14 mouse cellular contexts compared by ENCODE assay signal in the genomic region with DNA sequence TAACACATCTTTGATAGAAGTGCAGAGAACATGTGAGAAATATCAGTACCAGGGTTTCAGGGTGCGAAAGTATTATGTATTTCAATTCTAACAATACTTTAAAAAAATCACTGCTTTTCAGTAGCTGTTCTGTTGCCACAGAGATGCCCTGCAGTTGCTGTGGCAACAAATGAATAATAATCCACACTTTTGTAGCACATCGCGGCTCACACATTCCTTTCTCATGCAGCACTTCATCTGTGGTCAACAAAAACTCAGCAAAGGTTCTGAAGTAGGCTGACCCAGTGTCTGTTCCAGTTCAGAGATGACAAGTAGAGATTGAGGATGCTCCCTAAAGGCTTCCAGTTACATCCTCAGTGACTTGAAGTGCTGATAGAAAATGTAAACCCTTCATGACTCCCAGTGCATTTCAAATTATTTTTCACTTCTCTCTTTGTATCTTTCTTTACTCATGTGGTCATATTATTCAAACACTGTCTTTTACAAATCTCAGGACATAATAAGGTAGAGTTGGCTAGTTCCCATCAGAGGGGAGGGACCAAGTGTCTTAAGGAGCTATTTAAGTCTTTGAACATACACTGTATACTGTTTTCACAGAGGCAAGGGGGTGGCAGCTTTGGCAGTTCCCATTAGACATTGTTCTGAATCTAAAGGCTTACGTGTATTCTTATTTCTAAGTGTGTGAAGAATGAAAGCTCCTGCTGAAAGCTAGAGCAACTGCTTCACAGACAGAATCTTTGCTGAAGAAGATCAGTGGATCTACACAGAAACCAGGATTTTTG.
DNase-seq lines count a peak whose midpoint lies in the region; ATAC-seq and TF ChIP-seq lines count a peak whose summit lies in the region.
"Had no signal": no experiment of that assay in that cellular context is flagged by ENCODE, and none has a peak within 500 bp of the region (broad histone marks: within the 10 kb centered on the region; RNA-seq: fewer than 3 reads in every experiment).

No protein-coding gene starts in this region.

- TF ChIP-seq POLR2A in lung, adult 2 months (IDR thresholded peaks at IDR 0.05; ENCODE audit: borderline replicate concordance, extremely low read depth, low read depth, low read length), result no peak

- no peak overlapping the region for H3K9ac ChIP-seq in lung, embryonic 14.5 days
- no peak overlapping the region for H3K9ac ChIP-seq in forebrain, postnatal 0 days
- no peak overlapping the region for H3K9ac ChIP-seq in midbrain, embryonic 16.5 days (ENCODE audit: low read depth, low read length)
- H3K9ac ChIP-seq: heart, embryonic 12.5 days; hindbrain, embryonic 14.5 days had no signal

- H3K4me3 ChIP-seq in lung, embryonic 14.5 days (ENCODE audit: low read depth, low read length), result no peak overlapping the region
- H3K4me3 ChIP-seq in lung, adult 2 months (replicated peaks; ENCODE audit: extremely low read depth, low read depth, low read length), result no peak overlapping the region
- no peak overlapping the region for H3K4me3 ChIP-seq in forebrain, postnatal 0 days (ENCODE audit: low read depth, low read length)
- H3K4me3 ChIP-seq in midbrain, embryonic 16.5 days (ENCODE audit: low read depth, low read length), result no peak overlapping the region
- H3K4me3 ChIP-seq: heart, embryonic 12.5 days; left cerebral cortex, adult 2 months had no signal

- 51% methylated on average over 4 of the region's 4 CpGs for WGBS in lung, embryonic 14.5 days
- WGBS in lung, adult 2 months, result 57% methylated on average over 4 of the region's 4 CpGs
- WGBS in forebrain, postnatal 0 days, result 15% methylated on average over 4 of the region's 4 CpGs
- 13% methylated on average over 4 of the region's 4 CpGs for WGBS in midbrain, embryonic 16.5 days

- no peaks in the 10 kb centered on the region; the same call in 1 of the 2 replicates for H3K9me3 ChIP-seq in lung, embryonic 14.5 days (ENCODE audit: low read depth, low read length)
- no peaks in the 10 kb centered on the region for H3K9me3 ChIP-seq in forebrain, postnatal 0 days (ENCODE audit: low read length)
- no peaks in the 10 kb centered on the region for H3K9me3 ChIP-seq in midbrain, embryonic 16.5 days (replicated peaks; ENCODE audit: control insufficient read depth, low read length, poor library complexity, severe bottlenecking)
- H3K9me3 ChIP-seq: heart, embryonic 12.5 days had no signal

- H3K4me2 ChIP-seq in lung, embryonic 14.5 days, result no peak overlapping the region
- no peak overlapping the region for H3K4me2 ChIP-seq in forebrain, postnatal 0 days (ENCODE audit: low read depth)
- H3K4me2 ChIP-seq in midbrain, embryonic 16.5 days (ENCODE audit: low read length), result 0 out of 2 replicates have a peak overlapping the region, but pooled peaks have one; percentile 13
- H3K4me2 ChIP-seq: heart, embryonic 12.5 days; hindbrain, embryonic 14.5 days had no signal

- H3K4me1 ChIP-seq in lung, embryonic 14.5 days (ENCODE audit: insufficient read depth), result no peaks in the 10 kb centered on the region
- H3K4me1 ChIP-seq in lung, adult 2 months (ENCODE audit: control insufficient read depth, insufficient read depth, low read length), result no peaks in the 10 kb centered on the region
- H3K4me1 ChIP-seq in forebrain, postnatal 0 days (ENCODE audit: insufficient read depth), result 0 out of 2 replicates have a peak, but pooled peaks cover 3% of the 10 kb centered on the region
- peaks cover 10% of the 10 kb centered on the region for H3K4me1 ChIP-seq in midbrain, embryonic 16.5 days (ENCODE audit: control insufficient read depth, insufficient read depth, low read length)
- H3K4me1 ChIP-seq: heart, embryonic 12.5 days had no signal

- H3K27me3 ChIP-seq in lung, embryonic 14.5 days (ENCODE audit: insufficient read depth, low read length), result no peaks in the 10 kb centered on the region
- H3K27me3 ChIP-seq in forebrain, postnatal 0 days (ENCODE audit: insufficient read depth, low read length), result no peaks in the 10 kb centered on the region
- H3K27me3 ChIP-seq in midbrain, embryonic 16.5 days (ENCODE audit: control insufficient read depth, insufficient read depth, low read depth, low read length), result no peaks in the 10 kb centered on the region
- H3K27me3 ChIP-seq: heart, embryonic 12.5 days had no signal

- H3K27ac ChIP-seq in lung, embryonic 14.5 days (ENCODE audit: low read depth), result no peak overlapping the region
- H3K27ac ChIP-seq in forebrain, postnatal 0 days (ENCODE audit: low read depth, low read length), result peak overlapping the region; percentile 23; the same call in 1 of the 2 replicates
- H3K27ac ChIP-seq in midbrain, embryonic 16.5 days (ENCODE audit: low read length), result no peak overlapping the region
- H3K27ac ChIP-seq: hindbrain, embryonic 14.5 days; left cerebral cortex, adult 2 months; stomach, postnatal 0 days had no signal

- DNase-seq in lung, embryonic 14.5 days, result peak; percentile 32
- DNase-seq in lung, adult 2 months, result no peak
- peak; percentile 22 for DNase-seq in brain, embryonic 18.5 days (ENCODE audit: low read depth, low spot score)
- peak; percentile 47 for DNase-seq in forebrain, postnatal 0 days
- DNase-seq in heart, postnatal 14 days, result no peak
- DNase-seq in liver, result no peak
- DNase-seq: adrenal gland, postnatal 10 days; gastrocnemius, postnatal 25 days; lung, postnatal 14 days had no signal

- H3K36me3 ChIP-seq in lung, embryonic 14.5 days (ENCODE audit: insufficient read depth), result no peaks in the 10 kb centered on the region
- no peaks in the 10 kb centered on the region for H3K36me3 ChIP-seq in forebrain, postnatal 0 days (ENCODE audit: insufficient read depth)
- no peaks in the 10 kb centered on the region for H3K36me3 ChIP-seq in midbrain, embryonic 16.5 days (ENCODE audit: control insufficient read depth, insufficient read depth, low read length)
- H3K36me3 ChIP-seq: heart, embryonic 12.5 days had no signal

- intact Hi-C loops in heart, postnatal 14 days (cut with DNase I), result no loop called here

- no peak for TF ChIP-seq CTCF in lung, embryonic 14.5 days (IDR thresholded peaks at IDR 0.05; ENCODE audit: low read depth)
- TF ChIP-seq CTCF in lung, adult 2 months (IDR thresholded peaks at IDR 0.05; ENCODE audit: insufficient read depth, low read length), result no peak
- no peak for TF ChIP-seq CTCF in forebrain, postnatal 0 days (IDR thresholded peaks at IDR 0.05; ENCODE audit: low read depth)

- ATAC-seq in lung, embryonic 14.5 days (ENCODE audit: insufficient read depth), result no peak
- peak; percentile 86 for ATAC-seq in forebrain, postnatal 0 days
- ATAC-seq in midbrain, embryonic 16.5 days, result peak; percentile 76

Comparison
In these comparisons a context has a peak if more than half of its experiments do, and no peak if none do; other contexts are left out.
1. DNase-seq: peak in lung, embryonic 14.5 days (single experiment), brain, embryonic 18.5 days (single experiment) and forebrain, postnatal 0 days (single experiment); none in lung, adult 2 months (single experiment), heart, postnatal 14 days (0 of 2) and liver (single experiment).